Mouse (Mus musculus): ENCODE data around the gene Svep1. TPM values are rescaled to one million over a fixed set of nuclear protein-coding genes. Genes with fewer than 3 reads are reported as not detected.
A peak's percentile ranks its signal among the peaks of the same experiment; 100 is the strongest.

Svep1 gene
- polyA plus RNA-seq (2012; fragmentation: generic; extraction: Trizol): 0.73 TPM
- long read RNA-seq, experiment 1, partial matches to known transcripts: 1 of 1 reads
- long read RNA-seq, experiment 1, other reads (novel, unspliced or antisense): 0 of 1 reads
- long read RNA-seq, experiment 2: 0 reads

- Histone ChIP-seq H3K36me3 (ENCODE audit: control insufficient read depth, insufficient read depth) (no peaks in the 10 kb centered on the region), H3ac (ENCODE audit: control insufficient read depth, insufficient read length, low read depth) (peak within 1 kb of the TSS; percentile 32), H3K27me3 (ENCODE audit: control insufficient read depth, insufficient read depth, insufficient read length) (no peaks in the 10 kb centered on the region), H3K79me3 (ENCODE audit: low read depth) (no peaks in the 10 kb centered on the region), H3K4me3 (ENCODE audit: insufficient read depth, poor library complexity, severe bottlenecking) (no peak within 1 kb of the TSS), H3K79me2 (ENCODE audit: control insufficient read depth, insufficient read depth) (no peaks in the 10 kb centered on the region)
- TF ChIP-seq MYOD1 (IDR thresholded peaks at IDR 0.05; ENCODE audit: control insufficient read depth, insufficient read length, low read depth) (no peak), MYOG (IDR thresholded peaks at IDR 0.05; ENCODE audit: control insufficient read depth, extremely low read depth, insufficient read length) (no peak), USF1 (IDR thresholded peaks at IDR 0.05; ENCODE audit: low read depth) (no peak), MAX (IDR thresholded peaks at IDR 0.05) (no peak), CTCF (IDR thresholded peaks at IDR 0.05; ENCODE audit: control insufficient read depth, insufficient read depth, insufficient read length) (no peak), FOSL1 (IDR thresholded peaks at IDR 0.05; ENCODE audit: insufficient read depth, low read length, poor library complexity, severe bottlenecking) (no peak), CEBPB (IDR thresholded peaks at IDR 0.05; ENCODE audit: low read depth) (no peak)
These were observed at the start of gene Svep1 for GRCm38 (mm10) chr4:58206115-58206945. Gene Svep1 (minus strand): TSS chr4:58206859.

- Histone ChIP-seq H3ac (ENCODE audit: control insufficient read depth, insufficient read length, low read depth) (no peak overlapping the region), H3K79me3 (ENCODE audit: low read depth) (no peaks in the 10 kb centered on the region), H3K36me3 (ENCODE audit: control insufficient read depth, insufficient read depth) (no peaks in the 10 kb centered on the region), H3K4me3 (ENCODE audit: insufficient read depth, poor library complexity, severe bottlenecking) (no peak overlapping the region), H3K27me3 (ENCODE audit: control insufficient read depth, insufficient read depth, insufficient read length) (no peaks in the 10 kb centered on the region), H3K79me2 (ENCODE audit: control insufficient read depth, insufficient read depth) (no peaks in the 10 kb centered on the region)
- TF ChIP-seq FOSL1 (IDR thresholded peaks at IDR 0.05; ENCODE audit: insufficient read depth, low read length, poor library complexity, severe bottlenecking): no peak
- TF ChIP-seq MAX (IDR thresholded peaks at IDR 0.05): no peak
- TF ChIP-seq CTCF (IDR thresholded peaks at IDR 0.05; ENCODE audit: control insufficient read depth, insufficient read depth, insufficient read length): no peak
- TF ChIP-seq CEBPB (IDR thresholded peaks at IDR 0.05; ENCODE audit: low read depth): no peak
- no peak for TF ChIP-seq MYOG (IDR thresholded peaks at IDR 0.05; ENCODE audit: control insufficient read depth, extremely low read depth, insufficient read length)
- no peak for TF ChIP-seq USF1 (IDR thresholded peaks at IDR 0.05; ENCODE audit: low read depth)
- no peak for TF ChIP-seq MYOD1 (IDR thresholded peaks at IDR 0.05; ENCODE audit: control insufficient read depth, insufficient read length, low read depth)
These were observed 46.8 kb upstream of the Svep1 start for GRCm38 (mm10) chr4:58253410-58253809.

- no peak overlapping the region for H3K4me3 ChIP-seq (ENCODE audit: insufficient read depth, poor library complexity, severe bottlenecking)
- no peaks in the 10 kb centered on the region for H3K79me3 ChIP-seq (ENCODE audit: low read depth)
- no peaks in the 10 kb centered on the region for H3K36me3 ChIP-seq (ENCODE audit: control insufficient read depth, insufficient read depth)
- no peaks in the 10 kb centered on the region for H3K27me3 ChIP-seq (ENCODE audit: control insufficient read depth, insufficient read depth, insufficient read length)
- H3K79me2 ChIP-seq (ENCODE audit: control insufficient read depth, insufficient read depth): no peaks in the 10 kb centered on the region
- no peak for TF ChIP-seq CEBPB (IDR thresholded peaks at IDR 0.05; ENCODE audit: low read depth)
- no peak for TF ChIP-seq USF1 (IDR thresholded peaks at IDR 0.05; ENCODE audit: low read depth)
- TF ChIP-seq MYOG (IDR thresholded peaks at IDR 0.05; ENCODE audit: control insufficient read depth, extremely low read depth, insufficient read length): no peak
- TF ChIP-seq CTCF (IDR thresholded peaks at IDR 0.05; ENCODE audit: control insufficient read depth, insufficient read depth, insufficient read length): no peak
- TF ChIP-seq MAX (IDR thresholded peaks at IDR 0.05): no peak
- no peak for TF ChIP-seq FOSL1 (IDR thresholded peaks at IDR 0.05; ENCODE audit: insufficient read depth, low read length, poor library complexity, severe bottlenecking)
- no peak for TF ChIP-seq MYOD1 (IDR thresholded peaks at IDR 0.05; ENCODE audit: control insufficient read depth, insufficient read length, low read depth)
- no peak overlapping the region for H3ac ChIP-seq (ENCODE audit: control insufficient read depth, insufficient read length, low read depth)
These were observed 45.7 kb upstream of the Svep1 start for GRCm38 (mm10) chr4:58252381-58252780.

- Histone ChIP-seq H3K79me2 (ENCODE audit: control insufficient read depth, insufficient read depth) (no peaks in the 10 kb centered on the region), H3K4me3 (ENCODE audit: insufficient read depth, poor library complexity, severe bottlenecking) (no peak overlapping the region), H3ac (ENCODE audit: control insufficient read depth, insufficient read length, low read depth) (no peak overlapping the region), H3K79me3 (ENCODE audit: low read depth) (no peaks in the 10 kb centered on the region), H3K36me3 (ENCODE audit: control insufficient read depth, insufficient read depth) (no peaks in the 10 kb centered on the region), H3K27me3 (ENCODE audit: control insufficient read depth, insufficient read depth, insufficient read length) (no peaks in the 10 kb centered on the region)
- no peak for TF ChIP-seq USF1 (IDR thresholded peaks at IDR 0.05; ENCODE audit: low read depth)
- TF ChIP-seq CEBPB (IDR thresholded peaks at IDR 0.05; ENCODE audit: low read depth): no peak
These were observed 38.9 kb upstream of the Svep1 start for GRCm38 (mm10) chr4:58245544-58245943.

GRCm38 (mm10) chr4:58240416-58240815, 33.8 kb upstream of the Svep1 start:
- H3K36me3 ChIP-seq (ENCODE audit: control insufficient read depth, insufficient read depth): no peaks in the 10 kb centered on the region
- no peak overlapping the region for H3ac ChIP-seq (ENCODE audit: control insufficient read depth, insufficient read length, low read depth)
- no peaks in the 10 kb centered on the region for H3K79me2 ChIP-seq (ENCODE audit: control insufficient read depth, insufficient read depth)
- TF ChIP-seq MAX (IDR thresholded peaks at IDR 0.05) (no peak), MYOG (IDR thresholded peaks at IDR 0.05; ENCODE audit: control insufficient read depth, extremely low read depth, insufficient read length) (no peak), CTCF (IDR thresholded peaks at IDR 0.05; ENCODE audit: control insufficient read depth, insufficient read depth, insufficient read length) (no peak), USF1 (IDR thresholded peaks at IDR 0.05; ENCODE audit: low read depth) (no peak), CEBPB (IDR thresholded peaks at IDR 0.05; ENCODE audit: low read depth) (no peak), MYOD1 (IDR thresholded peaks at IDR 0.05; ENCODE audit: control insufficient read depth, insufficient read length, low read depth) (no peak), FOSL1 (IDR thresholded peaks at IDR 0.05; ENCODE audit: insufficient read depth, low read length, poor library complexity, severe bottlenecking) (no peak)
- H3K4me3 ChIP-seq (ENCODE audit: insufficient read depth, poor library complexity, severe bottlenecking): no peak overlapping the region
- no peaks in the 10 kb centered on the region for H3K79me3 ChIP-seq (ENCODE audit: low read depth)
- no peaks in the 10 kb centered on the region for H3K27me3 ChIP-seq (ENCODE audit: control insufficient read depth, insufficient read depth, insufficient read length)
